Mouse (Mus musculus) thymus, adult 2 months (tissue): ENCODE data around the gene Kmt2a.

ENCODE experiments used
- CTCF ChIP-seq: fragments of 200-500 bp; IDR thresholded peaks from 2 replicates; pipeline ENCODE4 v1.5.1; 2012; ENCODE audit warnings: mild to moderate bottlenecking, control low read depth, low read length, moderate library complexity, borderline replicate concordance; ENCODE audit not compliant: control insufficient read depth, poor library complexity, insufficient read depth; ENCODE audit errors: extremely low read depth
- POLR2A ChIP-seq: fragments of 200-500 bp; IDR thresholded peaks from 2 replicates; pipeline ENCODE4 v1.6.1; 2012; ENCODE audit warnings: mild to moderate bottlenecking, low read length, control low read depth, moderate library complexity; ENCODE audit not compliant: control insufficient read depth, poor library complexity, insufficient read depth; ENCODE audit errors: extremely low read depth

- TF ChIP-seq POLR2A = 0 out of 2 replicates have a peak, but pooled peaks have one; percentile 4
- TF ChIP-seq CTCF = 0 out of 2 replicates have a peak, but pooled peaks have one; percentile 29
These were observed 1.4 kb upstream of the Kmt2a start for GRCm38 (mm10) chr9:44882436-44882980.
